Mouse (Mus musculus) forebrain, embryonic 11.5 days (tissue): ENCODE measurements around the gene Trak1. TPM values are rescaled to one million over a fixed set of nuclear protein-coding genes. Genes with fewer than 3 reads are reported as not detected.
A peak's percentile ranks its signal among the peaks of the same experiment; 100 is the strongest.
"Not testable (repeated sequence)": the region's sequence is repeated elsewhere in the genome, so short reads cannot be mapped to it uniquely, and the experiment has no call there.

Experiments used
- ATAC-seq: fragments of 200-750 bp; cut with Nextera tagmentation; replicated peaks from 2 replicates; pipeline ENCODE4 v1.8.0; 2017; ENCODE audit warnings: moderate TSS enrichment; ENCODE audit not compliant: low FRiP score
- DNase-seq: peaks from one replicate; pipeline ENCODE4 v3.0.0-alpha.2; 2017; ENCODE audit warnings: low spot score
- H3K27ac ChIP-seq: fragments of 300-500 bp; sonication (generic); 2 replicates; pipeline ENCODE4 v1.5.1; 2014; ENCODE audit warnings: low read depth, low read length
- H3K27me3 ChIP-seq: fragments of 300-500 bp; sonication (generic); 2 replicates; pipeline ENCODE4 v1.6.1; 2014; ENCODE audit warnings: mild to moderate bottlenecking, low read length, mixed read lengths; ENCODE audit not compliant: control insufficient read depth, insufficient read depth
- H3K36me3 ChIP-seq: fragments of 300-500 bp; sonication (generic); 2 replicates; pipeline ENCODE4 v1.6.1; 2014; ENCODE audit warnings: mild to moderate bottlenecking, low read length, moderate library complexity, mixed read lengths; ENCODE audit not compliant: control insufficient read depth, insufficient read depth
- H3K4me1 ChIP-seq: fragments of 300-500 bp; sonication (generic); replicated peaks from 2 replicates; pipeline ENCODE4 v1.6.1; 2014; ENCODE audit warnings: low read length, mixed read lengths; ENCODE audit not compliant: control insufficient read depth, insufficient read depth
- H3K4me2 ChIP-seq: fragments of 300-500 bp; sonication (generic); 2 replicates; pipeline ENCODE4 v1.6.1; 2014; ENCODE audit warnings: low read depth, mild to moderate bottlenecking, low read length, moderate library complexity, mixed read lengths; ENCODE audit not compliant: severe bottlenecking
- H3K4me3 ChIP-seq: fragments of 300-500 bp; sonication (generic); 2 replicates; pipeline ENCODE4 v1.5.1; 2014; ENCODE audit warnings: low read depth, low read length
- H3K9ac ChIP-seq: fragments of 300-500 bp; sonication (generic); 2 replicates; pipeline ENCODE4 v1.6.1; 2014; ENCODE audit warnings: low read length
- H3K9me3 ChIP-seq: fragments of 300-500 bp; sonication (generic); 2 replicates; pipeline ENCODE4 v1.6.1; 2016; ENCODE audit warnings: low read length, mixed read lengths; ENCODE audit not compliant: control insufficient read depth
- WGBS: fragments of 180-500 bp; shearing (Covaris S2); extraction: QIAGEN DNeasy Blood & Tissue Kit; methylation state at CpG from one replicate; pipeline ENCODE4 v1.1.7; 2014; 5-methylcytosine and 5-hydroxymethylcytosine counted together
- polyA plus RNA-seq: library from polyadenylated mRNA; unstranded; fragments of >200 nt; fragmentation: Nextera tagmentation; extraction: Ambion mirVana; gene quantifications from 2 replicates; pipeline ENCODE4 v1.2.1, GENCODE M21; 2014

Trak1 gene
- polyA plus RNA-seq, 1 experiment from 2014 or later, result 33.5 TPM

- no peak for DNase-seq
- H3K27me3 ChIP-seq, result no peaks in the 10 kb centered on the region
- ATAC-seq, result no peak
- no peaks in the 10 kb centered on the region for H3K4me1 ChIP-seq
- H3K36me3 ChIP-seq, result no peaks in the 10 kb centered on the region; the same call in 1 of the 2 replicates
- no peak overlapping the region for H3K4me3 ChIP-seq
- no peak overlapping the region for H3K27ac ChIP-seq
- H3K9ac ChIP-seq, result no peak overlapping the region
- H3K9me3 ChIP-seq, result no peaks in the 10 kb centered on the region
- 94% methylated on average over 13 of the region's 13 CpGs for whole genome bisulfite sequencing
- H3K4me2 ChIP-seq, result no peak overlapping the region
Measured at GRCm38 (mm10) chr9:121446431-121446831, 149.1 kb downstream of the Trak1 start.

- not testable (repeated sequence) for ATAC-seq, H3K9me3 ChIP-seq, H3K4me2 ChIP-seq, H3K36me3 ChIP-seq, H3K9ac ChIP-seq, H3K4me1 ChIP-seq, H3K27me3 ChIP-seq, DNase-seq, H3K4me3 ChIP-seq, H3K27ac ChIP-seq
- 52% methylated on average over 9 of the region's 9 CpGs for WGBS
Measured at GRCm38 (mm10) chr9:121452342-121452942, 155.1 kb downstream of the Trak1 start.

- Histone ChIP-seq H3K4me2 (no peak overlapping the region), H3K4me1 (no peaks in the 10 kb centered on the region), H3K27ac (no peak overlapping the region), H3K27me3 (no peaks in the 10 kb centered on the region), H3K4me3 (no peak overlapping the region), H3K36me3 (peaks cover 9% of the 10 kb centered on the region), H3K9ac (no peak overlapping the region), H3K9me3 (no peaks in the 10 kb centered on the region)
- WGBS, result 94% methylated on average over 3 of the region's 3 CpGs
- DNase-seq (no peak), ATAC-seq (no peak)
Measured at GRCm38 (mm10) chr9:121454891-121455290, 157.6 kb downstream of the Trak1 start.

GRCm38 (mm10) chr9:121456739-121457515 lies 159.6 kb downstream of the Trak1 start:
- no peaks in the 10 kb centered on the region for H3K4me1 ChIP-seq
- no peak overlapping the region for H3K27ac ChIP-seq
- no peak overlapping the region for H3K4me3 ChIP-seq
- no peak for DNase-seq
- no peak overlapping the region for H3K4me2 ChIP-seq
- H3K9ac ChIP-seq, result no peak overlapping the region
- ATAC-seq, result no peak
- H3K36me3 ChIP-seq, result peaks cover 9% of the 10 kb centered on the region
- H3K27me3 ChIP-seq, result no peaks in the 10 kb centered on the region
- WGBS, result 91% methylated on average over 13 of the region's 13 CpGs
- no peaks in the 10 kb centered on the region for H3K9me3 ChIP-seq

- Histone ChIP-seq H3K27ac (no peak overlapping the region), H3K9ac (no peak overlapping the region), H3K36me3 (peaks cover 12% of the 10 kb centered on the region), H3K4me2 (no peak overlapping the region), H3K27me3 (no peaks in the 10 kb centered on the region), H3K4me3 (no peak overlapping the region), H3K4me1 (no peaks in the 10 kb centered on the region), H3K9me3 (no peaks in the 10 kb centered on the region)
- DNase-seq (peak; percentile 79), ATAC-seq (no peak)
- 31% methylated on average over 8 of the region's 8 CpGs for WGBS
Measured at GRCm38 (mm10) chr9:121458466-121458865, 161.2 kb downstream of the Trak1 start.

- Histone ChIP-seq H3K9me3 (no peaks in the 10 kb centered on the region), H3K9ac (no peak overlapping the region), H3K27ac (no peak overlapping the region), H3K4me1 (no peaks in the 10 kb centered on the region), H3K4me3 (no peak overlapping the region), H3K27me3 (no peaks in the 10 kb centered on the region), H3K4me2 (no peak overlapping the region), H3K36me3 (peaks cover 2% of the 10 kb centered on the region; the same call in 1 of the 2 replicates)
- WGBS, result 88% methylated on average over 2 of the region's 2 CpGs
- ATAC-seq, result no peak
- no peak for DNase-seq
Measured at GRCm38 (mm10) chr9:121459950-121460349, 162.6 kb downstream of the Trak1 start.

- Histone ChIP-seq H3K4me2 (no peak overlapping the region), H3K27ac (no peak overlapping the region), H3K9ac (no peak overlapping the region), H3K9me3 (no peaks in the 10 kb centered on the region), H3K36me3 (peaks cover 2% of the 10 kb centered on the region; the same call in 1 of the 2 replicates), H3K4me3 (no peak overlapping the region), H3K27me3 (no peaks in the 10 kb centered on the region), H3K4me1 (no peaks in the 10 kb centered on the region)
- WGBS, result 83% methylated on average over 15 of the region's 16 CpGs
- ATAC-seq (no peak), DNase-seq (no peak)
Measured at GRCm38 (mm10) chr9:121460527-121460926, 163.2 kb downstream of the Trak1 start.

GRCm38 (mm10) chr9:121467460-121467859 lies 170.2 kb downstream of the Trak1 start:
- 85% methylated on average over 11 of the region's 11 CpGs for WGBS
- no peak overlapping the region for H3K27ac ChIP-seq

More at GRCm38 (mm10) chr9:121467460-121467859, 170.2 kb downstream of the Trak1 start:
- Histone ChIP-seq H3K9ac (no peak overlapping the region), H3K9me3 (no peaks in the 10 kb centered on the region), H3K27me3 (no peaks in the 10 kb centered on the region), H3K4me2 (no peak overlapping the region), H3K4me1 (no peaks in the 10 kb centered on the region), H3K4me3 (no peak overlapping the region), H3K36me3 (peaks cover 2% of the 10 kb centered on the region; the same call in 1 of the 2 replicates)
- ATAC-seq (no peak), DNase-seq (no peak)
